Mouse (Mus musculus) olfactory bulb, adult 2 months (tissue): ENCODE results near the gene Nhej1.

Experiments used
- CTCF ChIP-seq: fragments of 200-500 bp; IDR thresholded peaks from 2 replicates; pipeline ENCODE4 v1.5.1; 2012; ENCODE audit warnings: low read depth, mild to moderate bottlenecking, low read length, moderate library complexity; ENCODE audit not compliant: insufficient read depth
- POLR2A ChIP-seq: fragments of 200-500 bp; IDR thresholded peaks from 2 replicates; pipeline ENCODE4 v1.6.1; 2012; ENCODE audit warnings: mild to moderate bottlenecking, low read depth, low read length, moderate library complexity; ENCODE audit not compliant: insufficient read depth

DNA sequence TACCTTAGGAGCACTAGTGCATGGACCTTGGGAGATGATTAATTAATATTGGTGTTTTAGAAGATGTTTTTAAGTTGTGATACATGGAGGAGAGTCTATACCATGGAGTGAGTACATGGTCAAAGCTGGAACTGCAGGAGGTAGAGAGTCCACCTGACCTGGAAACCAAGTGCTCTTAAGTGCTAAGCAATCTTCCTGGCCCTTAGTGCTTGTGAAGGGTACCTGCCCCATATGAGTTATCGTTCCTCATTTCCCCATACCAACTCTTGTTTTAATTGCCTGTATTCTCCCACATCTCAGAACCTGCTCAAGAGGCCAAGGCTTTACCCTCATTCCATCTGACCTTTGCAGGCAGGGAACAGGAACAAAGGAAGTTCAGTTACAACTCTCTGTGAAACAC, 149.1 kb downstream of the Nhej1 start:
- TF ChIP-seq CTCF = no peak
- TF ChIP-seq POLR2A = no peak
